Mouse (Mus musculus): Measurements from ENCODE around the gene Gdpgp1.

GRCm38 (mm10) chr7:80227065-80227464 is 5.6 kb upstream of the Gdpgp1 start:
- TF ChIP-seq CTCF (IDR thresholded peaks at IDR 0.05; ENCODE audit: borderline replicate concordance, extremely low read depth, insufficient read depth, insufficient read length) (no peak), POLR2A (IDR thresholded peaks at IDR 0.05; ENCODE audit: borderline replicate concordance, extremely low read depth, insufficient read depth, insufficient read length, poor library complexity, severe bottlenecking) (no peak)
